Mouse (Mus musculus): ENCODE measurements around the gene Lpcat3. TPM values are rescaled to one million over a fixed set of nuclear protein-coding genes. Genes with fewer than 3 reads are reported as not detected.

Lpcat3 gene
- polyA plus RNA-seq, 1 experiment, result 119 TPM

GRCm38 (mm10) chr6:124690517-124690916, 27.7 kb downstream of the Lpcat3 start:
- TF ChIP-seq GATA1 (IDR thresholded peaks at IDR 0.05; ENCODE audit: borderline replicate concordance, low read length), result no peak
- no peak for TF ChIP-seq FLI1 (IDR thresholded peaks at IDR 0.05; ENCODE audit: low read length)
- Histone ChIP-seq H3K4me1 (peaks cover 69% of the 10 kb centered on the region), H3K36me3 (replicated peaks; ENCODE audit: low read length) (peaks cover 57% of the 10 kb centered on the region), H3K27me3 (replicated peaks) (no peaks in the 10 kb centered on the region), H3K4me3 (replicated peaks) (no peak overlapping the region), H3K9me3 (0 out of 2 replicates have a peak, but pooled peaks cover 3% of the 10 kb centered on the region)

GRCm38 (mm10) chr6:124693243-124693981, 30.6 kb downstream of the Lpcat3 start:
- TF ChIP-seq FLI1 (IDR thresholded peaks at IDR 0.05; ENCODE audit: low read length) (no peak), GATA1 (IDR thresholded peaks at IDR 0.05; ENCODE audit: borderline replicate concordance, low read length) (no peak)
- Histone ChIP-seq H3K27me3 (replicated peaks) (no peaks in the 10 kb centered on the region), H3K36me3 (replicated peaks; ENCODE audit: low read length) (peaks cover 76% of the 10 kb centered on the region), H3K4me1 (peaks cover 44% of the 10 kb centered on the region), H3K4me3 (replicated peaks) (no peak overlapping the region), H3K9me3 (0 out of 2 replicates have a peak, but pooled peaks cover 3% of the 10 kb centered on the region)

- H3K4me1 ChIP-seq, result peaks cover 39% of the 10 kb centered on the region
- H3K36me3 ChIP-seq (replicated peaks; ENCODE audit: low read length), result peaks cover 85% of the 10 kb centered on the region
These were observed 31.5 kb downstream of the Lpcat3 start for GRCm38 (mm10) chr6:124694166-124694955.

GRCm38 (mm10) chr6:124696441-124697150, 33.8 kb downstream of the Lpcat3 start:
- Histone ChIP-seq H3K4me3 (replicated peaks) (no peak overlapping the region), H3K4me1 (peaks cover 48% of the 10 kb centered on the region), H3K36me3 (replicated peaks; ENCODE audit: low read length) (peaks cover 95% of the 10 kb centered on the region), H3K27me3 (replicated peaks) (no peaks in the 10 kb centered on the region), H3K9me3 (0 out of 2 replicates have a peak, but pooled peaks cover 3% of the 10 kb centered on the region)
- TF ChIP-seq FLI1 (IDR thresholded peaks at IDR 0.05; ENCODE audit: low read length) (no peak), GATA1 (IDR thresholded peaks at IDR 0.05; ENCODE audit: borderline replicate concordance, low read length) (no peak)

More at GRCm38 (mm10) chr6:124694166-124694955, 31.5 kb downstream of the Lpcat3 start:
- TF ChIP-seq FLI1 (IDR thresholded peaks at IDR 0.05; ENCODE audit: low read length), result no peak
- no peak for TF ChIP-seq GATA1 (IDR thresholded peaks at IDR 0.05; ENCODE audit: borderline replicate concordance, low read length)
- Histone ChIP-seq H3K4me3 (replicated peaks) (no peak overlapping the region), H3K27me3 (replicated peaks) (no peaks in the 10 kb centered on the region), H3K9me3 (0 out of 2 replicates have a peak, but pooled peaks cover 3% of the 10 kb centered on the region)

GRCm38 (mm10) chr6:124698751-124699150, 35.9 kb downstream of the Lpcat3 start:
- H3K36me3 ChIP-seq (replicated peaks; ENCODE audit: low read length), result peaks cover 97% of the 10 kb centered on the region
- no peaks in the 10 kb centered on the region for H3K9me3 ChIP-seq
- no peak for TF ChIP-seq GATA1 (IDR thresholded peaks at IDR 0.05; ENCODE audit: borderline replicate concordance, low read length)
- TF ChIP-seq FLI1 (IDR thresholded peaks at IDR 0.05; ENCODE audit: low read length), result no peak
- no peak overlapping the region for H3K4me3 ChIP-seq (replicated peaks)
- H3K4me1 ChIP-seq, result peaks cover 48% of the 10 kb centered on the region
- H3K27me3 ChIP-seq (replicated peaks), result no peaks in the 10 kb centered on the region

- no peaks in the 10 kb centered on the region for H3K27me3 ChIP-seq (replicated peaks)
- no peak overlapping the region for H3K4me3 ChIP-seq (replicated peaks)
- peaks cover 97% of the 10 kb centered on the region for H3K36me3 ChIP-seq (replicated peaks; ENCODE audit: low read length)
- H3K9me3 ChIP-seq, result no peaks in the 10 kb centered on the region
- H3K4me1 ChIP-seq, result peaks cover 43% of the 10 kb centered on the region
- TF ChIP-seq GATA1 (IDR thresholded peaks at IDR 0.05; ENCODE audit: borderline replicate concordance, low read length), result no peak
- TF ChIP-seq FLI1 (IDR thresholded peaks at IDR 0.05; ENCODE audit: low read length), result no peak
These were observed 36.5 kb downstream of the Lpcat3 start for GRCm38 (mm10) chr6:124699366-124699765.

GRCm38 (mm10) chr6:124699962-124700610, 37.3 kb downstream of the Lpcat3 start:
- no peak overlapping the region for H3K4me3 ChIP-seq (replicated peaks)
- H3K27me3 ChIP-seq (replicated peaks), result no peaks in the 10 kb centered on the region
- H3K36me3 ChIP-seq (replicated peaks; ENCODE audit: low read length), result peaks cover 99% of the 10 kb centered on the region
- no peaks in the 10 kb centered on the region for H3K9me3 ChIP-seq
- no peak for TF ChIP-seq GATA1 (IDR thresholded peaks at IDR 0.05; ENCODE audit: borderline replicate concordance, low read length)
- no peak for TF ChIP-seq FLI1 (IDR thresholded peaks at IDR 0.05; ENCODE audit: low read length)
- peaks cover 39% of the 10 kb centered on the region for H3K4me1 ChIP-seq

GRCm38 (mm10) chr6:124701338-124701737, 38.5 kb downstream of the Lpcat3 start:
- Histone ChIP-seq H3K27me3 (replicated peaks) (no peaks in the 10 kb centered on the region), H3K4me1 (peaks cover 44% of the 10 kb centered on the region), H3K36me3 (replicated peaks; ENCODE audit: low read length) (peaks cover 100% of the 10 kb centered on the region), H3K9me3 (no peaks in the 10 kb centered on the region), H3K4me3 (replicated peaks) (no peak overlapping the region)
- TF ChIP-seq FLI1 (IDR thresholded peaks at IDR 0.05; ENCODE audit: low read length) (no peak), GATA1 (IDR thresholded peaks at IDR 0.05; ENCODE audit: borderline replicate concordance, low read length) (no peak)
